Mouse (Mus musculus) lung, adult 2 months (tissue): ENCODE results near the gene Nfyb. TPM values are rescaled to one million over a fixed set of nuclear protein-coding genes. Genes with fewer than 3 reads are reported as not detected.

Experiments used
- DNase-seq: peaks from one replicate; pipeline ENCODE4 v3.0.0; 2022
- H3K4me1 ChIP-seq: fragments of 200-500 bp; 2 replicates; pipeline ENCODE4 v1.6.1; 2011; ENCODE audit warnings: low read length; ENCODE audit not compliant: control insufficient read depth, insufficient read depth
- H3K4me3 ChIP-seq: fragments of 200-500 bp; replicated peaks from 2 replicates; pipeline ENCODE3; 2011; ENCODE audit warnings: low read depth, mild to moderate bottlenecking, control low read depth, low read length; ENCODE audit errors: extremely low read depth
- CTCF ChIP-seq: fragments of 200-500 bp; IDR thresholded peaks from 2 replicates; pipeline ENCODE4 v1.5.1; 2011; ENCODE audit warnings: mild to moderate bottlenecking, low read length, control low read depth; ENCODE audit not compliant: insufficient read depth
- POLR2A ChIP-seq: fragments of 200-500 bp; IDR thresholded peaks from 2 replicates; pipeline ENCODE4 v1.6.1; 2011; ENCODE audit warnings: low read depth, mild to moderate bottlenecking, control low read depth, low read length, borderline replicate concordance; ENCODE audit errors: extremely low read depth
- WGBS: fragments of 180-500 bp; shearing (Covaris S2); methylation state at CpG from one replicate; pipeline ENCODE4 v1.1.7; 2018; 5-methylcytosine and 5-hydroxymethylcytosine counted together
- polyA plus RNA-seq: library from polyadenylated mRNA; depleted of rRNA; stranded (reverse); fragments of >200 nt; gene quantifications from 2 replicates; pipeline ENCODE4 v1.2.3, GENCODE M21; 2012; rRNA removed

Nfyb gene
- 5.6 and 7.1 TPM in 2 replicates for polyA plus RNA-seq

- TF ChIP-seq POLR2A, result peak; percentile 75; the same call in 1 of the 2 replicates
- TF ChIP-seq CTCF, result no peak
- DNase-seq, result peak; percentile 92
- no peaks in the 10 kb centered on the region; the same call in 1 of the 2 replicates for H3K4me1 ChIP-seq
- H3K4me3 ChIP-seq, result peak within 1 kb of the TSS; percentile 77
- 1% methylated on average over 68 of the region's 68 CpGs for WGBS
Observed at GRCm38 (mm10) chr10:82763840-82764631, at the start of gene Nfyb. TSS of gene Nfyb (minus strand) at chr10:82764144.

DNA sequence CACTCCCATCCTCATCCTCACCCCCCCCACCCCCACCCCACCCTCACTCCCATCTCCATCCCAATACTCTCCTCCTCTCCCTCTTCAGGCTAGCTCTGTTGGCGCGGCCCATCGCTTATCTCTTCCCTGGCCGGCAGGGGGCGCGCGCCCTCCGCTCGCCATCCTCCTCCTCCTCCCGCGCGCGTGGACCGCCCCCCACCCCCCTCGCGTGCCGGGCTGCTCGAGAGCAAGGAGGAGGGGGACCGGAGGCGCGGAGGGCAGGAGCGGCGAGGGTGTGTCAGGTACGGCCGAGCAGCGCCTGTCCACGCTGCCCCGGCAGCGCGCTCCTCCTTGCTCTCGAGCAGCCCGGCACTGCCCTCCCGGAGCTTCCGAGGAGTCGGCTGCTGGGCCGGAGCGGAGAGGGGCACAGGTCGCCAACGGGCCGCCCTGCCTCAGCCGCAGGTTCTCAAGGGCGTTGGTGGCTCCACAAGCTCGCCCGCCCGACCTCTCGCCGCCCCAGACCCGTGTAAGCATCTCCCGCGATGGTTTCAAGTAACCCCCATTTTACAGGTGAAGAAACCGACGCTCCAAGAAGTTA lies 48.0 kb upstream of the Nfyb start:
- Histone ChIP-seq H3K4me3 (peak overlapping the region; percentile 58), H3K4me1 (0 out of 2 replicates have a peak, but pooled peaks cover 2% of the 10 kb centered on the region)
- peak; percentile 76 for DNase-seq
- TF ChIP-seq POLR2A (no peak), CTCF (peak; percentile 25; the same call in 1 of the 2 replicates)
- WGBS, result 6% methylated on average over 42 of the region's 52 CpGs

DNA sequence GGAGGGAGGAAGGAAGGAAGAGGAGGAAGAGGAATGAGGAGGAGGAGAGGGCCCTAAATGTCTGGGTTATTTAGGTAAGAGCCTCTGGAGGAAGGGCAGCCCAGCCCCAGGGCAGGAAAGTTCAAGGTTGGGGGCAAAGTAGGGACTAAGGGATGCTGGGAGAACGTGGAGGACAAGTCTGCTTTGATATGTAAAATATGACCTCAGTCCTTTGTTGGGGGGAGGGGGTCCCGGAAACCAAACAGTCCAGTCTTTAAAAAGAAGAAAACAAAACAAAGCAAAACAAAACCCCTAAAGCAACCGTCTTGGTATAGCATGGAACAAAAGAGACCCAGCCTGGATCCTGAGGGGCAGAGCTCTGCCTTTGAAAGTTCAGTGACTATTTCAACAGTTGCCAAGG lies 45.4 kb upstream of the Nfyb start:
- TF ChIP-seq POLR2A, result no peak
- no peak for TF ChIP-seq CTCF
- DNase-seq, result no peak
- Histone ChIP-seq H3K4me3 (no peak overlapping the region), H3K4me1 (0 out of 2 replicates have a peak, but pooled peaks cover 2% of the 10 kb centered on the region)
- WGBS, result 59% methylated on average over 3 of the region's 3 CpGs

DNA sequence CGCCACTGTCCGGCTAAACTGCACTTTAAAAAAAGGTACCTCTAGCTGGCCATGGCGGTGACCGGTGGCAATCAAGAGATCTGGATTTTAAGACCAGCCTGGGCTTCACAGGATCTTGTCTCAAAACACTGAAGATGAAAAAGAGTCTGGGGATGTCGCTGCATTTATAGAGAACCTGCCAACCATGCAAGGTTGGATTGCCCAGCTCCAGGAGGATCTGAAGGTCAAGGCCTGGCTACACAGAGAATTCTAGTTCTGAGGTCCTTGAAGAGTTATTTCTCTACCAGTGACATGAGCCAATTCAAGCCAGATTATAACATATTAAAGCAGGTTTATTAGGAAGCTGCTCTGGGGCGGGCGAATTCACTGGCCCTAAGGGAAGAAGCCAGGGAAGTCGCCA lies 44.9 kb upstream of the Nfyb start:
- TF ChIP-seq POLR2A (no peak), CTCF (no peak)
- no peak for DNase-seq
- H3K4me3 ChIP-seq, result no peak overlapping the region
- 0 out of 2 replicates have a peak, but pooled peaks cover 2% of the 10 kb centered on the region for H3K4me1 ChIP-seq
- 90% methylated on average over 8 of the region's 8 CpGs for WGBS

- H3K4me3 ChIP-seq, result no peak overlapping the region
- WGBS, result 44% methylated on average over 6 of the region's 6 CpGs
- TF ChIP-seq CTCF, result no peak
- TF ChIP-seq POLR2A, result no peak
- no peak for DNase-seq
- H3K4me1 ChIP-seq, result 0 out of 2 replicates have a peak, but pooled peaks cover 2% of the 10 kb centered on the region
Observed at GRCm38 (mm10) chr10:82808155-82808554, 44.2 kb upstream of the Nfyb start.

- Histone ChIP-seq H3K4me3 (no peak overlapping the region), H3K4me1 (0 out of 2 replicates have a peak, but pooled peaks cover 2% of the 10 kb centered on the region)
- TF ChIP-seq CTCF (no peak), POLR2A (no peak)
- 65% methylated on average over 7 of the region's 7 CpGs for WGBS
- no peak for DNase-seq
Observed at GRCm38 (mm10) chr10:82807238-82807637, 43.3 kb upstream of the Nfyb start.

- Histone ChIP-seq H3K4me3 (no peak overlapping the region), H3K4me1 (no peaks in the 10 kb centered on the region)
- WGBS, result 48% methylated on average over 8 of the region's 8 CpGs
- TF ChIP-seq CTCF, result no peak
- no peak for TF ChIP-seq POLR2A
- DNase-seq, result no peak
Observed at GRCm38 (mm10) chr10:82806414-82806813, 42.5 kb upstream of the Nfyb start.

GRCm38 (mm10) chr10:82805111-82805510 lies 41.2 kb upstream of the Nfyb start:
- 71% methylated on average over 6 of the region's 6 CpGs for WGBS
- no peak for TF ChIP-seq POLR2A
- TF ChIP-seq CTCF, result no peak
- Histone ChIP-seq H3K4me3 (no peak overlapping the region), H3K4me1 (no peaks in the 10 kb centered on the region)
- DNase-seq, result no peak

GRCm38 (mm10) chr10:82804396-82804795 lies 40.5 kb upstream of the Nfyb start:
- DNase-seq, result no peak
- TF ChIP-seq POLR2A (no peak), CTCF (no peak)
- H3K4me1 ChIP-seq, result no peaks in the 10 kb centered on the region
- no peak overlapping the region for H3K4me3 ChIP-seq
- WGBS, result 64% methylated on average over 3 of the region's 3 CpGs
